Mouse (Mus musculus): ENCODE measurements around the gene Sdr39u1.

GRCm38 (mm10) chr14:55913406-55913805 lies 13.3 kb upstream of the Sdr39u1 start:
- no peak for TF ChIP-seq CTCF (IDR thresholded peaks at IDR 0.05; ENCODE audit: borderline replicate concordance, insufficient read depth, low read depth, low read length)
- TF ChIP-seq POLR2A (IDR thresholded peaks at IDR 0.05; ENCODE audit: borderline replicate concordance, insufficient read depth, low read length): no peak

Data from cerebellum, adult 2 months (tissue).